Mouse (Mus musculus) right cerebral cortex, postnatal 10 days (tissue): ENCODE results near the gene Hoxb3.
A peak's percentile ranks its signal among the peaks of the same experiment; 100 is the strongest.

Source experiments
- DNase-seq, 2 experiments: peaks; one replicate each; pipeline ENCODE4 v3.0.0; 2021; ENCODE audit warnings: low spot score in 2 of 2

The Hoxb3 gene

DNA sequence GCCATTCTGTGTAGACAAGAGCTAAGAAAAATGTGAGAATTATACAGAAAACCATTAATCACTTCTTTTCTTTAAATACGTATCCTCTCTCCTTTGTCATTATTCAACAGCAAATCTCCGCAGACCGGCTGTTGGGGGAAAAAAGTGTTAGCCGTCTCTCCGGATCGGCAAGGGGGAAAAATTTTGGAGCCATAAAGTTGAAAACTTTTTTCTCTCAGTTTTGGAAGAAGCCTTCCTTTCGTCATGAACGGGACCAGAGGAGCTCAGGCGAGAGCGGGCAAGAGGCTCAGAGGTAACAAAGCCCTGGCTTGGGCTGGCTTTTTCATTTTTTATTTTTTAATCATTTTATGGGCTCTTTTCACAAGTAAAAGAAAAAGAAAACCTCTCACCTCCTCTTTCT, at the start of gene Hoxb3:
Gene Hoxb3, plus strand, starts transcription at position 173 of the 400 bp plus-strand sequence.
- DNase-seq = no peak

DNA sequence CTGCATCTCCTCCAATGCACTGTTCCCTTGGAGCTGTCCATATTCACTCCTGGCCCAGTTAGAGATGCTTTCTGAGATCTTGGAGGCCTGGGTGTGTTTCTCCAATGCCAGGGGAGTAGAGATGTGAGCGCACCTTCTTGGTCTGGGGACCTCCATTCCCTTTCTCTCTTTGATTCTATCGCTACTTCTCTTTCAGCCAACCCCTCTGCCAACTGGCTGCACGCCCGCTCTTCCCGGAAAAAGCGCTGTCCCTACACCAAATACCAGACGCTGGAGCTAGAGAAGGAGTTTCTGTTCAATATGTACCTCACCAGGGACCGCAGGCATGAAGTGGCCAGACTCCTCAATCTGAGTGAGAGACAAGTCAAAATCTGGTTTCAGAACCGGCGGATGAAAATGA, 48.7 kb upstream of the Hoxb3 start:
- no peak for DNase-seq

DNA sequence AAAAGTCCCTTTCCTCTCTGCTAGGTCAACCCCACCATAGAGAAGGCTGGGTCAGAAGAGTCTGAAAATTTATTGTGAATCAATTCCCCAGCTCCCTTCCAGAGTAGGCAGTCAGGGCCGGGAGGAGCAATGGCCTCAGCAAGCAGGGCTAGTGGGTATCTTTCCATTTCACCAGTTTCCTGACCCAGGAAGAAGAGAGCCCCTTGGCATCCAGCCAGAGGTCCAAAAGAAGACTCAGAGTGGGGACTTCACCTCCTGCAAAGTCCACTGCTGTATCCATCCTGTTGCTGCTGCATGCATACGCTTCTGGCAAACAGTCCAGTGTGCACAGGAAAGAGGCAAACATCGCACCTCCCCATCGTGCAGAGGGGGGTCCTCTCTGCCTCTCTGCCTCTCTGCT, 47.2 kb upstream of the Hoxb3 start:
- DNase-seq = no peak

DNA sequence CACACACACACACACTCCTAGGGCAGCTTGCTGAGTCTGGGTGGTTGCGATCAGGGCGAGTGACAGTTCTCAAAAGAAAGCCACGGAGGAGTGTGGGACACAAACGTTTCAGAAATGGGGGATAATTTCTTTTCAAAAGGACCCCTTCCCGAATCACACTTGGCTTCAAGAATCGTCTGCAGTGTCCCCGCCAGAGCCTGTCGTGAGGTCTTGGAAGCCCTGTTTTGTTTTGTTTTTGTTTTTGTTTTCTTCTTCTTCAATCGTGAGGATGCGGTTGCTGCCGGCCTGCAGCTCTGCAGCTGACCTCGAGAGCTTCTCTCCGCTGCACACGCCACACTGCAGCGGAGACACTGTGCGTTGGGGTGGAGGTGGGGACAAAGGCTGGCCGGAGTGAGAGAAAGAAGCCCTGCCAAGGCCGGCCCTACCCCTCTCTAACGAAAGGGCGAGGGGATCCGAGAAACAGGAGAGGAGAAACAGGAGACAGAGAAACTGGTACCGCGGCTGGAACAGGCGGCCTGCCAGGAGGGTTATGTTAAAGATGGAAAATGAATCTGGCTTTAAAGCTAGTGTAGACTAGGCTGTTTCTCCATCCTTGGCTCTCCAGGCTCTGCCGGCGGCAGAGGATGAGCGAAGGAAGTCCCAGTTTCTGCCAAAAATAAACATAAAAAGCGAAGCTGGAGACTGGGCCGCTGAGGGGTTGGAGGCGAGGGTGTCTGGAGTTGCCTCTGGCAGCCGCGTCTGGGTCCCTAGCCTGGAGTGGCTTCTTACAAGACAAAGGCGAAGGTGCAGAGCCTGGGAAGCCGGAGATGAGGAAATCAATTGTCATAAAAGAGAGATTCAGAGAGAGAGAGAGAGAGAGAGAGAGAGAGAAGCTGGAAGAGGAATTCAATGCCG, 45.7 kb upstream of the Hoxb3 start:
- no peak for DNase-seq

DNA sequence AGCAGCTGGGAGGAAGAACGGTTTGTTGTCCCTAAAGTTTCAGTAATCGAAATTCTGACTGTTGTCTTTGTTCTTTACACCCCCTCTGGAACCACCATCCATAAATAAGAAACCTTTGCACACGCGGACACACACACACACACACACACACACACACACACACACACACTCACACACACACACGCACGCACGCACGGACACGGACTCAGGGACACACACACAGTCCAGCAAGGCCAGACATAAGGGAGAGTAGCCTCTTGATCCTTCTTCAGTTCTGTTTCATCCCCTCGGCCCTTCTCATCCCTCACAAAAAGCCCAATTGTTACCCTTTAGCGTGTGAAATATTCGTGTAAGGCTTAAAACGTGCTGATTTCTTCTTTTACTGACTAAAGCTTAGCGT, 44.8 kb upstream of the Hoxb3 start:
- no peak for DNase-seq

DNA sequence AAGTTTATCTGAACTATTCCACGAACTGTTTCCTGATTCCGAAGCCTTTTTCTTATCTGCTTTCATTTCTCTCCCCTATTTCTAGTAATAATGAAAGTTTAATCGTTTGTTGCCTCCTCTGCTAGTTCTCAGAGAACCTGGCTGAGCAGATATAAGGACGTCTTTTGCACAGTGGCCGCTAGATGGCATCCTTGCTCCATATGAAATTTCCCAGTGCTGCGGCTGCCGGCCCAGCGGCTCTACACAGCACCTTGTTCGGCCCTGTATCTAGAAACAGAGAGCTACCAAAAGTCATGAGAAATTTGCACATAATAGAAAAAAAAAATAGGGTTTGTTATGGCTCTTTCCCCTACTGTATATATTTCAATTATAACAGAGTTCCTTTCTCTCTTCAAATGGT, 44.4 kb upstream of the Hoxb3 start:
- DNase-seq = peak; percentile 81 to 88

DNA sequence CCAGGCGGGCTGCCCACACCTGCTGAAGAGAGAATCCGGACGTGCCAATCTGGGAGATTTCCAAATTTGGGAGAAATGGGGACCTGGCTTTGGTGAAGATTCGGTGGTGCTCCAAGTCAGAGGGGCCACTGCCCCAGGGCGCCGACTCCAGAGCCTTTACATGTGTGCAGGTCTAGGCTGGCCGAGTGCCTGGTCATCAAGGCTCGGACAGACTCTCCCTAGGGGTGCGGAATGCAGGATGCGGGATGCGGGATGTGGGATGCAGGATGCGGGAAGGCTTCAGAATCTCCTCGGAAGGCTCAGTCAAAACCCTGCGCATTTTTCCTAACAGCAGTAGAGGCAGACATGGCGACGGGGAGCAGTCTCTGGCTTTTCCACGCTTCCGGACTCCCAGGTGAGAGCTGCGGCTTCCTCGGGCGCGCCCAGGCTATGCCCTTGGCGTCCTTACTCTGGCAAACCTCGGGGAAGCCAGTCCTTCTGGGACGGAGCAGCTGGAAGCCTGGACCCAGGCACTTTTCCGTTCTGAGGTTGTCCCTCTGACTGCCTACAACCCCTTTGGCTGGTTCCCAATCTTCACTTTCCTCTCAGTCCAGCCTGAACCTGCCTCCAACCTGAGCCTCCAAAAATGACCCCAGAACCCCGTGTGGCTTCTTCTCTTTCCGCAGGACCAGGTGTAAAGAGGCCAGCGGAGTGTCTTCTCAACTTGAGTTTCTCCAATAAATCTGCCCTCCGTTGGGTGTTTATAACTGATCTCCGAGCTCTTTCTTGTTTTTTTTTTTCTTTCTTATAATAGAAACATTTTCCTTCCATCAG, 43.5 kb upstream of the Hoxb3 start:
- DNase-seq = no peak

DNA sequence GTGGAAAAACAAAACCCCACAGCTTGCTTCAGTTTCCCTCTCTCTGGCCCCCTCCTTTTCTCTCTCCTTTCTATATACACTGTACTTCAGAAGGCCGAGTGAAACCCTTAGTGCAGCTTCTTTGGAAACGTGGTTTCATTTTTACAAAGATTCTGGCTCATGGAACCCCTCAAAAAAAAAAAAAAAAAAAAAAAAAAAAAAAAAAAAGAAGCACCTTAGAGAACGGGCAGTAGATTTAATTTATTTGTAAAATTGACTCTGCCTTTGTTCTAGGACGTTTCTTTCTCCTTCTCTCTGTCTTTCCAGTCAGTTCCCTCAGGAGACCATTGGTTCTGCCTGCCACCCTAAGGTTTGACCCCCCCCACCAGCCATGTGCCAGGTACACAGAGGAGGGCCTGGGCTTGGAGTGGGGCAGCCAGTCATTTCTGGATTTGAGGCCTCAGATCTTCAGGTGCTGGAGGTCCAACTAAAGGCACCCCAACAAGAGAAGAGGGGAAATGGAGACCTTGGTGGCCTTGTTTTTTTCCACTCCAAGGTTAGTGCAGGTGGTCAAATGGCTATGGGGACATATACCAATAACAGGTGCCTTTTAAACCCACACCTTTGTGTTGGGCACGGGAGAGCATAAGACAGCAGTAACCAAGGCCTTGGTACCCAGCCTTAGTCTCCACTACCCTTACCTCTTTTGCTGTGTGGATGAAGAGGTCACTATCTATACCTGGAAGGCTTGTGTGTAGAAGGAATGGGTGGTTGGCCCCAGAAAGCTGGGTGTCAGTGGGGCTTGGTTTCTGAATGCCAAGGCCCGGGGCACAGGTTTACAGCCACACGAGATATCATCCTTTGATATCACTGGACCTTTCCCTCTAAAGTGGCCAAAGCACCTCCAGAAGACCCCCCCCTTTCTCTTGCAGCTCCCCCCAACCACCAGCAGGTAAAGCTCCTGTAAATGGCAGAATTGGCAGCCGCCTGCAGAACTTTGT, 42.4 kb upstream of the Hoxb3 start:
- no peak for DNase-seq

DNA sequence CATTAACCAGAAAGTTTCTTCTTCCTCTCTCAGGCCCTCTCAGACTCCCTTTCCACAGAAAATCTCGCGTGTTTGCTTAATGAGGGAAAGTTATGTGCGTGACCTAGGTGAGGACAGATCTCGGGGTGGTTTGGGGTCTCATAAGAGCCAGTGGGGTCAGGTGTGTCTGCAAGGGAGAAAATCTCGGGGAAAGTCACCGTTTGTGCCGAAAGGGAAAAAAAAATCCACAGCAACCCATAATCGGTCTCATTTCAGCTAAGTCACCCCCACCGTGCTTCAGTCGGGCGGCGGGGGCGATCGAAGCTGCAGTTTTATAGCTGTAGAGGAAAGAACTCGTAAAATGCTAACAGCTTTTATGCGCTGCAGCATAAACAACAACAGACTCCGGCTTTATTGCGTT, 41.7 kb upstream of the Hoxb3 start:
- DNase-seq = no peak

DNA sequence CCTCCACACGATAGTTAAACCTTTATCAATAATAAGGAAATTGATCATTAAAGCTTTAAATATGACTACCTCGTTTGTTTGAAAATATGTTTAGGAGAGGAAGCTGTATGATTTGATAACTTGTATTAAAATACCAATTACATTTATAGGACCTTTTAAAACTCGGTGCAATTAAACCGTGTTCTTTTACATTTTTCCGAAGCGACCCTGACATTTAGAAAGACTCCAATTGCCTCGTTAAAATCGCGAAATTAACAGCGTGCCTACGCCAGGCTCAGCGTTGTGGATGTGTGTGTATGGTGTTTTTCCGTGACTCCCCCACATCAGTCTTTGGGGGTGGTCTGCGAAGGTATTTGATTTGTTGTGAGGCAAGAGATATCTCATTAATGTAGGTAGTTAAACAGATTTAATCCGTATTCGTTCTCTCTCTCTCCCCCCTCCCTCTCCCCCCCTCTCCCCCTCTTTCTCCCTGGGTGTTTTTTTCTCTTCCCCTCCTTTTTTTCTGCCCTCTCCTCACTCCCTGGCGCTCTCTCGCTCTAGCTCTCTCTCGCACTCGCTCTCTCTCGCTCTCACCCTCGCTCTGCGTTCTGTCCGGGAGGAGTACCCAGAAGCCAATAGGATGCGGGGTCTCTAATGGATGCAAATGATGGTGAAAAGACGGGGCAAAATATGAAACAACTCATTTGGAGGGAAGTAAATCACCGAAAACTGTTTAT, 41.1 kb upstream of the Hoxb3 start, which contains the start of gene Hoxb8:
Gene Hoxb8, plus strand, starts transcription at position 51 of the 716 bp plus-strand sequence.
- no peak for DNase-seq

DNA sequence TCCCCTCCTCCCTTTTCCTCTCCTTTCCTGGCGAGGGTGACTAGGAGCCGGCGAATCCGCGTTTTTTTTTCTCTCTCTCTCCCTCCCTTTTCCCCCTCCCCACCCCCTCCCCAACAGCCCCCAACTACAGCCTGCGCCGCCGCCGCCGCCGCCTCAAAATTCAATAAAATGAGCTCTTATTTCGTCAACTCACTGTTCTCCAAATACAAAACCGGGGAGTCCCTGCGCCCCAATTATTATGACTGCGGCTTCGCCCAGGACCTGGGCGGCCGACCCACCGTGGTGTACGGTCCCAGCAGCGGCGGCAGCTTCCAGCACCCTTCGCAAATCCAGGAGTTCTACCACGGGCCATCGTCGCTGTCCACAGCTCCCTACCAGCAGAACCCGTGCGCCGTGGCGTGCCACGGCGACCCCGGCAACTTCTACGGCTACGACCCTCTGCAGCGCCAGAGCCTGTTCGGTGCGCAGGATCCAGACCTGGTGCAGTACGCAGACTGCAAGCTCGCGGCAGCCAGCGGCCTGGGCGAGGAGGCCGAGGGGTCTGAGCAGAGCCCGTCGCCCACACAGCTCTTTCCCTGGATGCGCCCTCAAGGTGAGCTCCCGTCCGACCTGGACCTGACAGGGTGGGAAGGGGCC, 40.2 kb upstream of the Hoxb3 start:
- no peak for DNase-seq

DNA sequence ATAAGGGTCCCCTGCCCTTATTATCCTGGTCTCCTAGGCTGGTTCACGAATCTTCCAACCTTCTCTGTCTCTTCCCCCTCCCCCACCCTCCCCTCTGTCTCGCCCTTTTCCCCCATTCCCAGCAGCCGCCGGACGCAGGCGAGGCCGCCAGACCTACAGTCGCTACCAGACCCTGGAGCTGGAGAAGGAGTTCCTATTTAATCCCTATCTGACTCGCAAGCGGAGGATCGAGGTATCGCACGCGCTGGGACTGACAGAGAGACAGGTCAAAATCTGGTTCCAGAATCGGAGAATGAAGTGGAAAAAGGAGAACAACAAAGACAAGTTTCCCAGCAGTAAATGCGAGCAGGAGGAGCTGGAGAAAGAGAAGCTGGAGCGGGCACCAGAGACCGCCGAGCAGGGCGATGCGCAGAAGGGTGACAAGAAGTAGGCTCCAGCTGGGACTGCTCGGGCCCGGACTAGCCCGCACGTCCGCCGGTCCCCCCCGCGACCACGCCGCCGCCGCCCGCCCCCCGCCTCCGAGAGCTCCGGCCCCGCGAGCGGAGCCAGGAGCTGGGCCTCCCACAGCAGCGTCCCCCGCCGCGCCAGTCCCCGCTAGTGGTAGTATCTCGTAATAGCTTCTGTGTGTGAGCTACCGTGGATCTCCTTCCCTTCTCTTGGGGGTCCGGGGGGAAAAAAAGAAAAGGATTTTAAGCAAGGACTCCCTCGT, 38.9 kb upstream of the Hoxb3 start:
- DNase-seq = no peak

DNA sequence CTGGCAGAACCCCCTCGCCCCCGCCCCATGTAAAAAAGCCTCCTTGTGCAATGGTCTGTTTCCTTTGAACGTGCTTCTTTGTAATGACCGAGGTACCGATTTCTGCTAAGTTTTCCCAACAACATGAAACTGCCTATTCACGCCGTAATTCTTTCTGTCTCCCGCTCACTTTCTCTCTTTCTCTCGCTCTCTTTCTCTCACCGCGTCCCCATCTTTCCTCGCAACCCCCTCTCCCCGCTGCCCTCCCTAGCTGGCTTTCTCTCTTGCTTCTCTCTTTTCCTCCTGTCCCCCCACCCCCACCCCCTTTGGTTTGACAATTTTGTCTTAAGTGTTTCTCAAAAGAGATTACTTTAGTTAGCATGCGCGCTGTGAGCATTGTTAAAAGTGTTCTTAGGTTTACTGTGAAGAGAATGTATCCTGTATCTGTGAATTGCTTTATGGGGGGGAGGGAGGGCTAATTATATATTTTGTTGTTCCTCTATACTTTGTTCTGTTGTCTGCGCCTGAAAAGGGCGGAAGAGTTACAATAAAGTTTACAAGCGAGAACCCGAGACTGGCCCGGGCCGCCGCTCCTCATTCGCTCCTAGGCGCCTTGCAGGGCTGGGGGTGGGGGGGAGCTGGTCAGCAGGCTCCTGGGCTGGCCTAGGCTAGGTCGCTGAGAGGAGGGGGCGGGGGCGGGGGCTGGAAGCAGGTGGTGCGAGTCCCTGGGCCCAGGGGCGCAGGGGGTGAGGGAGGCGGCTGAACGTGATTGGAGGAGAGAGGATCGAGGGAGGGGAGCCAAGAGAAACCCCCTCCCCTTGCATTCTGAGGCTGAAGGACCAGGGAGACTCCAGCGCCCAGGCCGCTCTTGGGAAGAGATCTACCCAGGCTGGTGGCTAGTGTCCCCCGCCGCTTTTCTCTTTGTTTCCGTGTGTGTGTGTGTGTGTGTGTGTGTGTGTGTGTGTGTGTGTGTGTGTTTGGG, 38.1 kb upstream of the Hoxb3 start:
- DNase-seq = no peak

DNA sequence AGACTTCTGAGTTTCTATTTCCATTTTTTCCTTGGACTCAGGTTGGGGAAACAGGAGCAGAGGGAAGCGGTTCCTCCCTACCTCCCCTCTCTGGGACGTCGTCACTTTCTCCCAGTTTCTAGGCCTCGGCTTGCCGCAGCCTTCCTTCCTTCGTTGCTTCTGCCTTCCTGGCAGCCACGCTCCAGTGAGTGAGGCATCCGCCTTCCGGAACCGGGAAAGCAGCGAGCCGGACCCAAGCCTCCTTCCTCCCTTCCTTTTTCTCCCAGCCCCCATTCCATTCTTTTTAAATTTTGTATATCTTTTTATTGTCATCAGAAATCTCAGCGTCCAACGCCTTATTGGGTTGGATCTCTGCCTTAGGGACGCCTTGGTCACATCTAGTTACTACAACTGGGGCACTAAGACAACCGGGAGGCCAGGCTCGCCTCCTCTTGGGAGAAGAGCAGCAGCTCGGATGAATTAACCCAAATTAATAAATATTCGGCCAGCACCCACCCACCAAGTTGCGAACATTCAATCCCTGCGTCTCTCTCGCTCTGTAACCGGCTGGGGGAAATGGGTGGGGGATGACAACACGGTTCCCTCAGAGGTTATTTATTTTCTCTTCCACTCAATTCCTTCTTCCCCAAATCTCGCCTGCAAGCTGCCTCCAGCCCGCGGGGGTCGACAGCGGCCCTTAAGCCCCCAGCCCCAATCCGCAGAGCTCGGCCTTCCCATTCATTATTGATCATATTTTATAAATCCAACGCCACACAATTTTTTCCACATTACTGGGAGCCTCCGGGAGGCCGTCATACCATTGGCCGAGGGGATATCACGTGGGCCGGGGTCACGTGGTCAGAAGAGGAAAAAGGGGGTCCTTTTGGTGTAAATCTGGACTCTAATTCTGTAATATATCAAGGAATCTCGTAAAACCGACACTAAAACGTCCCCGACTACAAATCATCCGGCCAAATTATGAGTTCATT, 37.1 kb upstream of the Hoxb3 start, which contains the start of gene Hoxb7:
Gene Hoxb7, plus strand, starts transcription at position 853 of the 968 bp plus-strand sequence.
- DNase-seq = no peak

DNA sequence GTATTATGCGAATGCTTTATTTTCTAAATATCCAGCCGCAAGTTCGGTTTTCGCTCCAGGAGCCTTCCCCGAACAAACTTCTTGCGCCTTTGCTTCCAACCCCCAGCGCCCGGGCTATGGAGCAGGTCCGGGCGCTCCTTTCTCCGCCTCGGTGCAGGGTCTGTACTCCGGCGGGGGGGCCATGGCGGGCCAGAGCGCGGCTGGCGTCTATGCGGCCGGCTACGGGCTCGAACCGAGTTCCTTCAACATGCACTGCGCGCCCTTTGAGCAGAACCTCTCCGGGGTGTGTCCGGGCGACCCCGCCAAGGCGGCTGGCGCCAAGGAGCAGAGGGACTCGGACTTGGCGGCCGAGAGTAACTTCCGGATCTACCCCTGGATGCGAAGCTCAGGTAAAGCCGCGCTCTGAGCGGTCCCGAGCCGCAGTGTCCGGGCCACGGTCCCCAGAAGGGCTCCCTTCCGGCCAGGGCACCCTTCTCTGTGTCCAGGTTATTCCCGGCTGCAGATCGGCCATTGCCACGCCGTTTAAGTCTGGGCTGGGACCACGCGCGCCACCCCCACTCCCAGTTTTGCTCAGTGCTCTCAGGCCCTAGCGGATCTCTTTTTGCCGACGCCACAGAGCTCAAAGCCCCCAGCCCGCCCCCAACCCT, 36.3 kb upstream of the Hoxb3 start:
- no peak for DNase-seq

DNA sequence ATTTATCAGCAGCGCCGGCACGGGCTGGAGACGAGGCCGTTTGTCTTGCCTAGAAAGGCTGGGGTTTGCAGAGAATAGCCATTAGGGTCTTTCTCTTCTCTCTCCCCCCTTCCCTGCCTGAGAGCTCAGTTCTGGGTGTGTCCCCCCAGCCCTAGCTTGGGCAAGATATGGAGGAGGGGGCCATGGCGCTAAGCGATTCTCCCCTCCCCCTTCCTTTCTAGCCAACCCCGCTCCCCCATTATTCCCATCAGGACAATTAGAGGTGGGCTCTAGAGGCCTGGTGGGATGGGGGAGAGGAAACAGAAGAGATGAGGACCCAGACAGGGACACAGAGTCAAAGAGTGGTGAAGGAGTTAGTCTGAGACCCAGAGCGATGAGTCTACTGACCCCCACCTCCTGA, 35.7 kb upstream of the Hoxb3 start:
- no peak for DNase-seq
